Mouse (Mus musculus) c-Kit-positive CD71-positive TER-119-negative erythroid progenitor cells, embryonic 14.5 days (primary cell): ENCODE data around the gene Ermard.

Source experiments
- DNase-seq: peaks from one replicate; pipeline ENCODE4 v3.0.0-alpha.2; 2013; ENCODE audit warnings: low read depth

Gene Ermard

DNA sequence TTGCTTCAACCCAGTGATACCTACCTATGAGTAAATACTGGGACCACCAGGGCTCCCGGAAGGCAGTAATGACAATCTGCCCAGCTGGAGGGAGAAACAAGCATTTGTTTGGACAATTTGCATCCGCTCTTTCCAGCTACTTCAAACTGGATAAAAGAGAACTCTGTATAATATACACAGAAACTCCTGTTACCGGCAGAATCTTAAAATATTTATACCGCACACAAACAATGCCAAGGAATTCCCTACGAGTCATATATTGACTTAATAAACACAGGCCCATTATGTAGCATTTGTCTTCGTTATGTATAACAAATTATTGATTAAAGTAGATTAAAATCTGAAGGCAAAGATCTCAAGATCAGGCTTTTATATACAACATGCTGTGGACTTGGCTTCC lies 79.6 kb downstream of the Ermard start:
- no peak for DNase-seq

DNA sequence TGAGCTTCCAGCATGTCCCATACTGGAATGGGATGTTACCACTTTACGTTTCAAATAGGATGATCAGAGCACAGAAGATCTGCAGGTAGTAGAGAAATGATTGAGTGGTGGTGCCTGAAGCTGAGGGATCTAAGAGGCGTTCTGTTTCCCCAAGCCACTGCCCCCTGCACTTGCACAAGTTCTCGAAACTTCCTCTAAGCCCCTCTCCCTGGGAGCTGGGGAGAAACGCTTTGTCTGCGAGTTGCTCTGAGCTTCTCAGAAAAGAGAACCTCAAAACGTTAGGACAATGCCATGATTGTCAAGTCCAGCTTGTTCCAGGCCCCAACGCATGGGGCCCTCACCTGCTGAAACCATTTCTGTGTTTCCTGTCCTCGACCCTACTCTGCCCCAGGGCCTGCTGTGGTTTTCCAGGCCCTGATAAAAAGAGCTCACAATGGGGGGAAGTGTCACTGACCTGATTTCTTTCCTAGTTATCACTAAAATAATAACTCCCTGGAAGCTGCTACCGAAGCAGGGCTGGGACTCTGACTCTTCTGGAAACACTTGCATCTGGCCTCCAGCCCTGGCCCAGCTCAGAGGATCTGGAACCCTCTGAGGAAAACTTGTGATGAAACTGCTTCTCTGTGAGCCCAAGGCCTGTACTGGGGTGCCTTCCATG lies 88.8 kb downstream of the Ermard start:
- no peak for DNase-seq

- no peak for DNase-seq
These were observed 89.3 kb downstream of the Ermard start for GRCm38 (mm10) chr17:15130288-15130656.

- DNase-seq = no peak
These were observed 94.1 kb downstream of the Ermard start for GRCm38 (mm10) chr17:15134905-15135669.

DNA sequence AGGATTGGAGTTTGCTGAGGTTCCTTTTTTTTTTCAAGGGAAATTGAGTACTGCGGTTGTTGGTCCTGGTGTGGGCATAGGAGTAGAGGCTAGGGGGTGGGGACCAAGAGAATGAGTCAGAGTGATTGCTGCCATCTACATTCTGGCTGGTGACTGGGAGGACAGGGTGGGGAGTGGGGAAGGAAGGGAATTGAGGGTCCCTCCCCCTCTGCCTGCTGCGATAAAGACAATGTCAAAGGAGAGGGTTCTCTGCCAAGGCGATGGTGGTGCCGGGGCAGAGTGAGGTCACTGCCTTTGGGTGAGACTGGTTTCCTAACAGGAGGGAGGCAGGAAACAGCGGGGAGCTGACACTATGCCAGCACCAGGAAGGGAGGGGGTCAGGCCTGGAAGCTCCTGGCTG lies 96.4 kb downstream of the Ermard start:
- DNase-seq = no peak
